Mouse (Mus musculus) intestine, embryonic 16.5 days (tissue): ENCODE data around the gene Cacng4. TPM values are rescaled to one million over a fixed set of nuclear protein-coding genes. Genes with fewer than 3 reads are reported as not detected.
A peak's percentile ranks its signal among the peaks of the same experiment; 100 is the strongest.

Experiments used
- ATAC-seq: fragments of 200-750 bp; cut with Nextera tagmentation; 2 replicates; pipeline ENCODE4 v1.8.0; 2017; ENCODE audit warnings: moderate TSS enrichment, moderate library complexity
- H3K27ac ChIP-seq: fragments of 300-500 bp; sonication (generic); 2 replicates; pipeline ENCODE4 v1.5.1; 2014; ENCODE audit warnings: mild to moderate bottlenecking, low read length
- H3K27me3 ChIP-seq: fragments of 300-500 bp; sonication (generic); replicated peaks from 2 replicates; pipeline ENCODE4 v1.6.1; 2014; ENCODE audit warnings: low read length, control low read depth, mixed read lengths; ENCODE audit not compliant: control insufficient read depth, insufficient read depth
- H3K36me3 ChIP-seq: fragments of 300-500 bp; sonication (generic); 2 replicates; pipeline ENCODE4 v1.6.1; 2014; ENCODE audit warnings: low read length, control low read depth; ENCODE audit not compliant: control insufficient read depth, insufficient read depth
- H3K4me1 ChIP-seq: fragments of 300-500 bp; sonication (generic); 2 replicates; pipeline ENCODE4 v1.6.1; 2014; ENCODE audit warnings: low read length, control low read depth, mixed read lengths; ENCODE audit not compliant: control insufficient read depth, insufficient read depth
- H3K4me2 ChIP-seq: fragments of 300-500 bp; sonication (generic); 2 replicates; pipeline ENCODE4 v1.6.1; 2014; ENCODE audit warnings: low read depth, low read length, control low read depth
- H3K4me3 ChIP-seq: fragments of 300-500 bp; sonication (generic); 2 replicates; pipeline ENCODE4 v1.5.1; 2014; ENCODE audit warnings: mild to moderate bottlenecking, low read length
- H3K9ac ChIP-seq: fragments of 300-500 bp; sonication (generic); 2 replicates; pipeline ENCODE4 v1.6.1; 2014; ENCODE audit warnings: low read depth, low read length
- H3K9me3 ChIP-seq: fragments of 300-500 bp; sonication (generic); 2 replicates; pipeline ENCODE4 v1.6.1; 2016; ENCODE audit warnings: low read length, control low read depth; ENCODE audit not compliant: control insufficient read depth
- WGBS: fragments of 180-500 bp; shearing (Covaris S2); extraction: QIAGEN DNeasy Blood & Tissue Kit; methylation state at CpG from one replicate; pipeline ENCODE4 v1.1.7; 2014; 5-methylcytosine and 5-hydroxymethylcytosine counted together
- polyA plus RNA-seq: library from polyadenylated mRNA; unstranded; fragments of >200 nt; fragmentation: Nextera tagmentation; extraction: Ambion mirVana; gene quantifications from 2 replicates; pipeline ENCODE4 v1.2.1, GENCODE M21; 2015

The Cacng4 gene
- polyA plus RNA-seq, 1 experiment from 2014 or later: 2.8 TPM

DNA sequence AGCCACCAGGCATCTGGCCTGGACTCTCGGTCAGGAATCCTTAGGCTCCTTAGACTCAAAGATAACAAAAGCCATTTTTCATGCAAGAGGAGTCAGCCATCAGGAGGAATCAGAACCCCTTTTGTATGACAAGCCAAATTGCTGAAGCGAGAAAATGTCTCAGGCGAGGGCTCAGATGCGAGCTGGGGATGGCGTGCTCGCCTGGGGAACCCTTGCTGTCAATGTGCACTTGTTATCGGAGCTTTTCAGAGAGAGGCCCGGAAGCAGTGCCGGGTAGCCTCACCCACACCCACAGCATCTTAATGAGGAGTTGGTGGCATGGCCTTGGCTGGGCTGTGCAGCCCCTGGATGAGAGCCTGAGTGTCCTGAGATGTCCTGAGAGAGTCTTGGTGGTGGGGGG lies 15.5 kb downstream of the Cacng4 start:
- no peaks in the 10 kb centered on the region for H3K4me1 ChIP-seq
- no peaks in the 10 kb centered on the region for H3K36me3 ChIP-seq
- H3K9ac ChIP-seq: no peak overlapping the region
- WGBS: 80% methylated on average over 9 of the region's 9 CpGs
- H3K4me2 ChIP-seq: no peak overlapping the region
- no peaks in the 10 kb centered on the region for H3K9me3 ChIP-seq
- H3K4me3 ChIP-seq: no peak overlapping the region
- H3K27ac ChIP-seq: no peak overlapping the region
- H3K27me3 ChIP-seq: no peaks in the 10 kb centered on the region
- no peak for ATAC-seq

DNA sequence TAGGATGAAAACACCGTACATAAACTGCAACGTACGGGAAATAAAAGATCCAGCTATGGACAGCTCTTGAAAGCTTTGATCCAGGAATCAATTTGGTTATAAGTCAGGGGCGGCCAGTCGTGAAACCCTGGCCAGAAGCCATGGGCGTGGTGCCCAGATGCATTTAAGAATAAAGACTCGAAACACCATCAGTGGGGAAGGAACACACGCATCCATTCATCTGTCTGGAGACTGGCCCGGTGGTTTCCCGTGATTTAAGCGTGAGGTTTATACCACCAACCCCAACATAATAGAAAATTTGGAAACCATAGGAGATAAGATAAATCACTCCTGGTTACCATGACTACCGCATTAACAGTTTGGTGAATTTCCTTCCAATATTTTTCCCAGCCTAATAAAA lies 16.9 kb downstream of the Cacng4 start:
- 54% methylated on average over 12 of the region's 12 CpGs for WGBS
- no peaks in the 10 kb centered on the region for H3K27me3 ChIP-seq
- no peaks in the 10 kb centered on the region for H3K4me1 ChIP-seq
- H3K4me2 ChIP-seq: no peak overlapping the region
- H3K9ac ChIP-seq: no peak overlapping the region
- no peak overlapping the region for H3K4me3 ChIP-seq
- H3K9me3 ChIP-seq: no peaks in the 10 kb centered on the region
- no peak overlapping the region for H3K27ac ChIP-seq
- no peak for ATAC-seq
- no peaks in the 10 kb centered on the region for H3K36me3 ChIP-seq

DNA sequence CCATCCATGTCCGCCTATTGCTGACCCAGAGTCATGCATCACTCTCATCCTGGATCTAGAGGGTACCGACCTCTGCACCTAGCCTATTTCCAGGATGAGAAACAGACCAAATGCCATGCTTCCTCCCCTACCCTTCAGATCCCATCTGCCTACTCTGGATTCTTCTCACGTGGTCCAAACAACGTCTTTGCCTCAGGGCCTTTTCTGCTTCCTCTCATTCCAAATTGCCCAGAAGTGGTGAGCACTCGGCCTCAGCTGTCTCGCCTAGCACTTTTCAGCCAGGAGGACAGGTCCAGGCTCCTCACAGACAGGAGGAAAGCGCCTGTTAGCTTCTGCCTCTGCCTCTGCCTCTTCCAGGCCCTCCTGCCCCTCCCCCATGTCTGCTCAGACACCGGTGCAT lies 21.0 kb downstream of the Cacng4 start:
- H3K27ac ChIP-seq: no peak overlapping the region
- H3K9me3 ChIP-seq: no peaks in the 10 kb centered on the region
- H3K27me3 ChIP-seq: no peaks in the 10 kb centered on the region
- no peak overlapping the region for H3K4me2 ChIP-seq
- no peak for ATAC-seq
- H3K4me3 ChIP-seq: no peak overlapping the region
- no peaks in the 10 kb centered on the region for H3K4me1 ChIP-seq
- H3K9ac ChIP-seq: no peak overlapping the region
- no peaks in the 10 kb centered on the region for H3K36me3 ChIP-seq
- WGBS: 59% methylated on average over 8 of the region's 8 CpGs

DNA sequence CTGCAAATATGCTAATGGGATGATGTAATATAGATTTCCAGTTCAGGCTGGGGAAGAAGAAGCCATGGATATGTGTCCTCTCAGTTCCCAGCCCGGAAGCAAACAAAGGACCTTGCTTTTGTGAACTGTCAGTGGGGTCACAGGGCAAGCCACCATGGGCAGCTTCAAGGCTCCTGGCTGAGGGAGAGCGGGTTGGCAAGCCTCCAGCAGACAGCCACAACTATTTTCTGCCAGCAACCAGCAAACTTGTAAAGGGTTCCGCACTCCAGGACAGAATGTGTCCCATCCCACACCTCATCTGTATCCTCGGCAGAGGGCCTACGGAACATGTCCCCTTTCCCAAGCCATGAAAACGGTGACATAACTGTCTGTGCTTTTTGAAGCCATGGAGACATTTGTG lies 22.4 kb downstream of the Cacng4 start:
- H3K4me3 ChIP-seq: no peak overlapping the region
- ATAC-seq: no peak
- 71% methylated on average over 6 of the region's 6 CpGs for WGBS

DNA sequence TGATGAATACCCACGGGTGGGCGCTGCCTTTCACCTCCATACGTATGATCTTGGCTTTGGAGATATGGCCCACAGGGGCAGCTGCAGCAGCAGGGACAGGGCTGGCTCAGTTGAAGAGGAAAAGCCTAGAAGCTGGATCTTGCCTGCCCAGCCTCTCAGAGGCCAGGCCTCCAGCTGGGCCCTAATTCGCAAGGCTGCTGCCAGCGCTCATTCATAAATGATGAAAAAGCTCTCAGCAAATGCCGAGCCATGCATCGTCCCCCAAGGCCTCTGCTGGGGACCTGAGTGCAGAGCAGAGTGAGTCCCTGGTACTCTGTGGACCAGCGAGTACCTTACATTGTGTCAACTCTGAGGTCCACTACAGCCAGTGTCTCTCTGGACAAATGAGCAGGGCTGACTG lies 26.0 kb downstream of the Cacng4 start:
- no peaks in the 10 kb centered on the region for H3K36me3 ChIP-seq
- ATAC-seq: no peak
- WGBS: 76% methylated on average over 8 of the region's 8 CpGs
- H3K27me3 ChIP-seq: no peaks in the 10 kb centered on the region
- H3K4me3 ChIP-seq: no peak overlapping the region
- H3K9ac ChIP-seq: no peak overlapping the region
- no peaks in the 10 kb centered on the region for H3K4me1 ChIP-seq
- no peak overlapping the region for H3K27ac ChIP-seq
- H3K4me2 ChIP-seq: no peak overlapping the region
- H3K9me3 ChIP-seq: no peaks in the 10 kb centered on the region

More for the DNA sequence above, 22.4 kb downstream of the Cacng4 start:
- H3K27me3 ChIP-seq: no peaks in the 10 kb centered on the region
- no peaks in the 10 kb centered on the region for H3K4me1 ChIP-seq
- H3K9ac ChIP-seq: no peak overlapping the region
- H3K9me3 ChIP-seq: no peaks in the 10 kb centered on the region
- no peaks in the 10 kb centered on the region for H3K36me3 ChIP-seq
- no peak overlapping the region for H3K27ac ChIP-seq
- H3K4me2 ChIP-seq: no peak overlapping the region

DNA sequence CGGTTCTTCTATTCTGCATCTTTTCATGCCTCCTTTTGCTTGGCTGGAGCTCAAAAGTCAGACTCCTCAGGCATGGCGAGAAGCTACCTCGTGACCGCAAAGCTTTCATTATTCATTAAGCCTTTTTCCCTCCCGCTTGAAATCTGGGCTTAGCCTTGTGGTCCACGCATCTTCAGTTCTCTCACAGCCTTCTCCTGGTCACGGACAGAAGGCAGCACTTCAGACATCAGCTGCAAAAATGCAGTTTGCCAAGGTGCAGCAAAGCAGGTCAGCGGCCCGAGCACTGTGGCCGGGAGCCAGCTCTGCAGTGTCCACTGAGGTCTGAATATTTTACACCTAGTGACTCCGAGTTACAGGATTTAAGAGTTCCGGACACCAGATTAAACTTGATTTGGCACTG lies 27.4 kb downstream of the Cacng4 start:
- peaks cover 11% of the 10 kb centered on the region for H3K4me1 ChIP-seq
- no peak overlapping the region for H3K4me3 ChIP-seq
- H3K4me2 ChIP-seq: no peak overlapping the region
- no peaks in the 10 kb centered on the region for H3K27me3 ChIP-seq
- no peak overlapping the region for H3K9ac ChIP-seq
- WGBS: 83% methylated on average over 12 of the region's 12 CpGs
- no peak overlapping the region for H3K27ac ChIP-seq
- H3K36me3 ChIP-seq: no peaks in the 10 kb centered on the region
- ATAC-seq: no peak
- no peaks in the 10 kb centered on the region for H3K9me3 ChIP-seq

DNA sequence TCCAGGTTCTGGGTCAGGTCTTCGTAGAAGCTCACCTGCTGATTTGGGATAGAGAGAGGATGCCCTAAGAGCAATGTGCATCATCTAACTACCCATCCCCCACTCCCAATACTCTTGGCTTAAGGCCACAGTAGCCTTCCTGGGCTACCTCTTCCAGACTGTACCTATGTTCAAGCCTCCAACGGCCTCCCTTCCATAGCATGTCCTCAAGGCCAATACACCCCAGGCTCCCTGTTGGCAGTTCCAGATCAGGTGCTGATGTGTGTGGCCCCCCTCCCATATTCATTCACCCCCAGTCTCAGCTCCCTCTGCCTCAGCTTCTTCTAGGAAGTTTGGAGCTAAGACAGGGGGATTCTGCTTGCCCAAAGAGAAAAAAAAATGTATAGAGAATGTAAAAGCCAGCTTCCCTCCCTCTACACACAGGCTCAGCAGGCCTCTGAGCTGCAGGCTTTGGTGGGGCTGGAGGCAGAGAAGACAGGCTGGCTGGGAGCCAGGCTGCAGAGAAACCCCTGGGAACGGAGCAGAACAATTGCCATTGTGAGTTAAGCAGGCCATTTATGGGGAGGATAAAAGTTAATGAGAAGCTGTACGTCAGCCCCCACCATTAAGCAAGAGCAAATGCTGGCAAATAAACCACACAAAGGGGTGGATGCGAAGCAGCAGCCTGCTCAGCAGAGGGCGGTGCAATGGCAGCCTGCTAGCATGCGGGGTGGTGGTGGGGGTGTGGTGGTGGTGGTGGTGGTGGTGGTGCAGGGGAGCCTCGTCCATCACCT lies 31.5 kb downstream of the Cacng4 start:
- no peak overlapping the region for H3K4me3 ChIP-seq
- WGBS: 27% methylated on average over 8 of the region's 8 CpGs
- no peaks in the 10 kb centered on the region for H3K27me3 ChIP-seq
- no peak overlapping the region for H3K4me2 ChIP-seq
- H3K9ac ChIP-seq: 0 out of 2 replicates have a peak overlapping the region, but pooled peaks have one; percentile 24
- no peaks in the 10 kb centered on the region for H3K9me3 ChIP-seq
- no peaks in the 10 kb centered on the region for H3K36me3 ChIP-seq
- peak; percentile 66; the same call in 1 of the 2 replicates for ATAC-seq
- peak overlapping the region; percentile 33; the same call in 1 of the 2 replicates for H3K27ac ChIP-seq
- H3K4me1 ChIP-seq: peaks cover 11% of the 10 kb centered on the region

DNA sequence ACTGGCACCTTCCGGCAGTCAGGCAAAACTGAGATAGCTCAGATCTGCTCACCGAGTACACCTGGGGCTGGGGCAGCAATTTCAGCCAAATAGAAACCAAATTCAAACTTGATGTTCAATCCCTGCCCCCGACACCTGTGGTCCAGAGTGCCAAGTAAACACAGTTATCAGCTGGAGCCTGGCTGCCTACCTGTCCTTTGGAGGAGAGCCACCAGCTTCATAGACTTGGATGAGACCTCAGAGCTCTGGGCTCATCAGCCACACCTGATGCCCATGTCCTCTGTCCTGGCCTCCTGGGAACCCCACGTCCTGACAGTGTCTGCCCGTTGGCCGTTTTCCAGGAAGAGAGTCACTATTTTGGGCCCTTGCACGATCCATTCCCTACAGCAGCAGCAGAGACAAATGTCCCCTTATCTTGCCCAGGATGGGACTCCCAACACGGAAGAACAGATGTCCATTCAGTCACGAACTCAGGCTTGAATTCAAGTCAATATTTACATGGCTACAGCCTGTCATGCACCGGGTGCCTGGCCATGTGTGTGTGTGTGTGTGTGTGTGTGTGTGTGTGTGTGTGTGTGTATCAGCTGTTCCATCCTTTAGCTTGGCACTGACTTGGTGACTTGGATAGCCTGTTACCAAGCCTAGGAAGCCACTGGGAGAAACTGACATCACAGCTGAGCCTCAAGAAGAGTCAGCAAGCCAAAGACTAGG lies 32.4 kb downstream of the Cacng4 start:
- WGBS: 51% methylated on average over 10 of the region's 10 CpGs
- Histone ChIP-seq H3K36me3 (no peaks in the 10 kb centered on the region), H3K4me3 (no peak overlapping the region), H3K9me3 (no peaks in the 10 kb centered on the region), H3K9ac (no peak overlapping the region), H3K4me1 (peaks cover 11% of the 10 kb centered on the region), H3K27me3 (no peaks in the 10 kb centered on the region), H3K27ac (no peak overlapping the region), H3K4me2 (no peak overlapping the region)
- ATAC-seq: peak; percentile 28; the same call in 1 of the 2 replicates

DNA sequence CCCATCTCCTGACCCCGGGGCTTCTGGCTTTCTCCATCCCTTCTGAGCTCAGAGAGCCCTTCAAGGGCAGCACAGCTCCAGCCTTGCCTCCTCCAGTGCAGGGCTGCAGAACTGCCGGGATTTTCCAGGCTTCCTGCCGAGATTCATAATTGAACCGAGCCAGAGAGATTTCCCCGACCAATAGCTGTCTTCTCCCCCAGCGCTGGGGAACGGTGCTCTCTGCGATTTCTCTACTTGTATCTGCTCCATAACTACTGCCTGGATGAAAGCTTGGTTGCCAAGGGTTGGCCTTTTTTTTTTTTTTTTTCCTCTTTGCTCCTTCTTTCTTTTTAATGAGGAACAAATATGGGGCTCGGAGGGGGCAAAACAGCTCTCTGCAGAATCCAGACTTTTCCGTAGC lies 34.4 kb downstream of the Cacng4 start:
- WGBS: 60% methylated on average over 10 of the region's 10 CpGs
- H3K4me3 ChIP-seq: no peak overlapping the region
- H3K36me3 ChIP-seq: no peaks in the 10 kb centered on the region
- H3K9ac ChIP-seq: no peak overlapping the region
- no peaks in the 10 kb centered on the region for H3K27me3 ChIP-seq
- H3K27ac ChIP-seq: no peak overlapping the region
- no peak overlapping the region for H3K4me2 ChIP-seq
- no peaks in the 10 kb centered on the region for H3K9me3 ChIP-seq
- H3K4me1 ChIP-seq: peaks cover 11% of the 10 kb centered on the region
- no peak for ATAC-seq
